8 mouse cellular contexts compared by ENCODE assay signal in genomic region chr4:151996173-151996950, GRCm38 (mm10). TPM values are rescaled to one million over a fixed set of nuclear protein-coding genes. Genes with fewer than 3 reads are reported as not detected.
DNase-seq lines count a peak whose midpoint lies in the region; ATAC-seq lines count a peak whose summit lies in the region.

Gene Phf13 (minus strand): TSS chr4:151996258.

- H3K4me2 ChIP-seq in heart, embryonic 14.5 days (ENCODE audit: low read length), result peak within 1 kb of the TSS; percentile 87
- H3K4me2 ChIP-seq in liver, embryonic 13.5 days, result peak within 1 kb of the TSS; percentile 100
- peak within 1 kb of the TSS; percentile 86 for H3K4me2 ChIP-seq in stomach, embryonic 16.5 days (ENCODE audit: low read depth, low read length)

- H3K27ac ChIP-seq in heart, embryonic 14.5 days (replicated peaks in 1 of 2; ENCODE audit: control insufficient read depth in 1 of 2, insufficient read depth in 1 of 2, low read depth in 2 of 2, low read length in 2 of 2), result peak within 1 kb of the TSS; percentile 76 to 88
- H3K27ac ChIP-seq in liver, embryonic 13.5 days, result peak within 1 kb of the TSS; percentile 94
- H3K27ac ChIP-seq in stomach, embryonic 16.5 days (ENCODE audit: low read length), result peak within 1 kb of the TSS; percentile 90

- no peaks in the 10 kb centered on the region for H3K27me3 ChIP-seq in heart, embryonic 14.5 days (ENCODE audit: control insufficient read depth, insufficient read depth, low read length)
- peaks cover 39% of the 10 kb centered on the region for H3K27me3 ChIP-seq in liver, embryonic 13.5 days
- H3K27me3 ChIP-seq in stomach, embryonic 16.5 days (ENCODE audit: control insufficient read depth, insufficient read depth, low read length), result no peaks in the 10 kb centered on the region

- WGBS in heart, embryonic 14.5 days, result under 1% methylated on average over 93 of the region's 94 CpGs
- WGBS in liver, embryonic 13.5 days (ENCODE audit: insufficient replicate concordance), result under 1% methylated on average over 87 of the region's 94 CpGs
- WGBS in stomach, embryonic 16.5 days, result under 1% methylated on average over 93 of the region's 94 CpGs

- peak within 1 kb of the TSS; percentile 81 to 100 for H3K4me3 ChIP-seq in heart, embryonic 14.5 days (ENCODE audit: control insufficient read depth in 1 of 2, insufficient read depth in 1 of 2, low read depth in 1 of 2, low read length in 2 of 2)
- peak within 1 kb of the TSS; percentile 97 for H3K4me3 ChIP-seq in liver, embryonic 13.5 days (replicated peaks)
- peak within 1 kb of the TSS; percentile 99 for H3K4me3 ChIP-seq in stomach, embryonic 16.5 days (replicated peaks; ENCODE audit: low read length)

- peak within 1 kb of the TSS; percentile 97 for H3K9ac ChIP-seq in heart, embryonic 14.5 days (ENCODE audit: low read length)
- H3K9ac ChIP-seq in liver, embryonic 13.5 days, result peak within 1 kb of the TSS; percentile 94
- peak within 1 kb of the TSS; percentile 98 for H3K9ac ChIP-seq in stomach, embryonic 16.5 days (ENCODE audit: low read length)

- H3K9me3 ChIP-seq in heart, embryonic 14.5 days (ENCODE audit: control insufficient read depth, low read length), result no peaks in the 10 kb centered on the region
- no peaks in the 10 kb centered on the region for H3K9me3 ChIP-seq in liver, embryonic 13.5 days (replicated peaks)
- H3K9me3 ChIP-seq in stomach, embryonic 16.5 days (replicated peaks; ENCODE audit: control insufficient read depth, low read length), result no peaks in the 10 kb centered on the region

- peak; percentile 93 for ATAC-seq in CD4-positive, CD25-positive, alpha-beta regulatory T cell, adult 4 months
- peak; percentile 94 for ATAC-seq in heart, embryonic 14.5 days (ENCODE audit: insufficient number of reproducible peaks, insufficient read depth, low FRiP score, low read depth)
- ATAC-seq in liver, embryonic 13.5 days (ENCODE audit: low read depth), result peak; percentile 94
- ATAC-seq in stomach, embryonic 16.5 days (ENCODE audit: insufficient read depth, low FRiP score), result peak; percentile 97

- peaks cover 4 to 22% of the 10 kb centered on the region in 2 experiments; a peak in 2 of 4 replicates for H3K4me1 ChIP-seq in heart, embryonic 14.5 days (ENCODE audit: control insufficient read depth in 2 of 2, insufficient read depth in 2 of 2, low read length in 2 of 2)
- H3K4me1 ChIP-seq in liver, embryonic 13.5 days (replicated peaks), result peaks cover 44% of the 10 kb centered on the region
- H3K4me1 ChIP-seq in stomach, embryonic 16.5 days (ENCODE audit: control insufficient read depth, insufficient read depth, low read length), result peaks cover 20% of the 10 kb centered on the region

- DNase-seq in c-Kit-negative CD71-positive TER-119-positive erythroid progenitor cells, embryonic 14.5 days (ENCODE audit: low read depth, low spot score), result peak; percentile 97
- DNase-seq in fibroblast of lung, adult 2 months (ENCODE audit: low read depth), result peak; percentile 96
- peak; percentile 100 for DNase-seq in kidney, postnatal 14 days
- peak; percentile 98 for DNase-seq in liver, embryonic 13.5 days
- DNase-seq in neural tube, embryonic 10.5 days (ENCODE audit: extremely low spot score, low spot score), result peak; percentile 99

- H3K36me3 ChIP-seq in heart, embryonic 14.5 days (ENCODE audit: control insufficient read depth, insufficient read depth, low read length), result peaks cover 19% of the 10 kb centered on the region
- H3K36me3 ChIP-seq in liver, embryonic 13.5 days, result peaks cover 14% of the 10 kb centered on the region
- 0 out of 2 replicates have a peak, but pooled peaks cover 7% of the 10 kb centered on the region for H3K36me3 ChIP-seq in stomach, embryonic 16.5 days (ENCODE audit: control insufficient read depth, insufficient read depth, low read length)

RNA-seq across cellular contexts. Expression of gene Phf13, which starts in this region (rescaled TPM):
- 1 to 10 TPM; 1.8 to 5.0 TPM for polyA plus RNA-seq in CD4-positive, CD25-positive, alpha-beta regulatory T cell, adult 4 months (2017; shearing (Covaris generic))
- polyA plus RNA-seq in heart, embryonic 14.5 days (2014; fragmentation: Nextera tagmentation; extraction: Ambion mirVana), result 14.6 and 14.8 TPM in 2 replicates
- polyA plus RNA-seq in liver, embryonic 13.5 days (2015; fragmentation: Nextera tagmentation; extraction: Ambion mirVana), result 5.4 and 6.2 TPM in 2 replicates
- 18.3 and 21.0 TPM in 2 replicates for polyA plus RNA-seq in stomach, embryonic 16.5 days (2015; fragmentation: Nextera tagmentation; extraction: Ambion mirVana)

Comparison
In these comparisons a context has a peak if more than half of its experiments do, and no peak if none do; other contexts are left out.
1. Peak in every context shown above with its lines: DNase-seq, ATAC-seq, H3K4me3 ChIP-seq and H3K27ac ChIP-seq.